Mouse (Mus musculus) small intestine, adult 2 months (tissue): ENCODE data around the gene Mecom.

Experiments
- CTCF ChIP-seq: fragments of 200-500 bp; IDR thresholded peaks from 2 replicates; pipeline ENCODE4 v1.5.1; 2012; ENCODE audit warnings: low read depth, mild to moderate bottlenecking, control low read depth, inconsistent platforms, low read length, moderate library complexity, mixed read lengths; ENCODE audit not compliant: insufficient replicate concordance, insufficient read length; ENCODE audit errors: extremely low read depth
- POLR2A ChIP-seq: fragments of 200-500 bp; IDR thresholded peaks from 2 replicates; pipeline ENCODE4 v1.6.1; 2012; ENCODE audit warnings: low read depth, mild to moderate bottlenecking, control low read depth, inconsistent platforms, low read length, moderate library complexity

DNA sequence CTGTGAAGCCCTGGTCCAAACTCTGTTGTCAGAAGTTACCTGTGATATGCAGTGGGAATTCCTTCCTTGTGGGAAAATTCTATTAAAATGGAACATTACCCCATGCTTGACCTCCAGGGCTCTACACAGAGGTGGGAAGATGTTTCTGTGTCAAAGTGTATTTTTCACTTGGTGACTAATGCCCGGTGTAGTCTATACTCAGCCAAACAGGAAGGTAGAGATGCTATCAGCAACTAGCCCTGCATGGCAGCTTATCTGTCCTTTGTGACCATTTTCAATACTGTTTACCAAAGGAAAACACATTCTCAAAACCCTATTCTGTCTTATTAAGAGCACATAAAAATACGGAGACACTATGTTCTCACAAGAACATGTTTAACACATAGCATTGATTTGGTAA, 344.0 kb downstream of the Mecom start:
- TF ChIP-seq POLR2A = no peak
- no peak for TF ChIP-seq CTCF
